Mouse (Mus musculus) layer of hippocampus, adult 9-11 months (tissue): Measurements from ENCODE around the gene Drap1.
A peak's percentile ranks its signal among the peaks of the same experiment; 100 is the strongest.

Source experiments
- DNase-seq: peaks from one replicate; pipeline ENCODE4 v3.0.0; 2022

The Drap1 gene

GRCm38 (mm10) chr19:5424782-5425741, at the start of gene Drap1, which contains the start of gene AI837181:
Drap1 (minus strand) TSS chr19:5424979.
AI837181 (plus strand) TSS chr19:5425144.
- DNase-seq, result peak; percentile 95

DNA sequence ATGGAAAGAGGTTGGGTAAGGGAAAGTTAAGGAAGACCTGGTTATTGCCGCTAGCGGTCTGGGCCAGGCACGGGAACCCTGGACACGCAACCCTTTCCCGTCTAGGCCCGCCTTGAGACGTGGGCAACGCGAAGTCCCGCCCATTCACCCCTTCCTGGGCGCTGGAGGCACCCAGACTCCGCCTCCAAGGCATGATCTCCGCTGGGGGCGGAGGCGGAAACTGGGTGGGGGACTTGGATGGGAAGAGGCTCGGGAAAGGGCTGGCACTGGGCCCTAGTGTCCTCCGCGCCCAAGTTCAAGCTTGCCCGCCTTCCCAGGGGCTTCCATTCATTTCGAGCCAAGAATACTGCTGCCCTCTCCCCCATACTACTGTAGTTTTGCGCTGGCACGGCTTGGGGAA, 48.9 kb upstream of the Drap1 start, which contains the start of gene Efemp2:
TSS of gene Efemp2 (plus strand) at position 235 of the 400 bp plus-strand sequence.
- DNase-seq, result peak; percentile 76

DNA sequence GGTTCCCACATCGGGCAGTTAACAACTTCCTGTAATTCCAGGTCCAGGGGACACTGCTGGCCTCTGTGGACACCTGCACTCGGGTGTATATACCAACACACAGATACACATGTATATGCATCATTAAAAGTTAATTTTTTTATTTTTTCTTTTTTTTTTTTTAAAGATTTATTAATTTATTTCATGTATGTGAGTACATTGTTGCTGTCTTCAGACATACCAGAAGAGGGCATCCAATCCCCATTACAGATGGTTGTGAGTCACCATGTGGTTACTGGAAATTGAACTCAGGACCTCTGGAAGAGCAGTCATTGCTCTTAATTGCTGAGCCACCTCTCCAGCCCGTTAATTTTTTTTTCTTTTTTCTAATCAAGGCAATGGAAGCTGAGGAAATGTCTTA, 48.1 kb upstream of the Drap1 start:
- DNase-seq, result no peak

GRCm38 (mm10) chr19:5471846-5472245, 47.1 kb upstream of the Drap1 start:
- DNase-seq, result no peak

DNA sequence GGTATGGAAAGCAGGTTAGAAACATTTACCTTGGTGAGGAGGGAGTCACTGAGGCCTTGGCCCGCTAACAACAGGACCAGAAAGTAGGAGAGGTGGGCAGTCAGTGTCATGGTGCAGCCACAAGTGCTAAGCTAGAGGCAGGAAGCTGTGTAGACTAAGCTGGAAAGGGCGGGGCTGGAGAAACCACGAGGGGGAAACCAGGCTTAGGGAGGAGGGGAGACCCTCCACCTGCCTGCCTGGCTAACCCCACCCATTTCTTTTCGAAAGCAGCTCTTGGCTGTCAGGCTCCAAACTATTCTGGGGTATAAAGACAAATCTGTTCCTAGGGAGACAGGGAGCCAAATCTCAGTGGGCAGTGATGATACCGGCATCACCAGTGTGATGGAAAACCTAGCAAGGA, 43.6 kb upstream of the Drap1 start, which contains the start of gene Ctsw:
TSS of gene Ctsw (minus strand) at position 134 of the 400 bp plus-strand sequence.
- DNase-seq, result no peak

GRCm38 (mm10) chr19:5466916-5467500, 42.2 kb upstream of the Drap1 start:
- no peak for DNase-seq

- DNase-seq, result no peak
These were observed 40.3 kb upstream of the Drap1 start for GRCm38 (mm10) chr19:5465037-5465436.

DNA sequence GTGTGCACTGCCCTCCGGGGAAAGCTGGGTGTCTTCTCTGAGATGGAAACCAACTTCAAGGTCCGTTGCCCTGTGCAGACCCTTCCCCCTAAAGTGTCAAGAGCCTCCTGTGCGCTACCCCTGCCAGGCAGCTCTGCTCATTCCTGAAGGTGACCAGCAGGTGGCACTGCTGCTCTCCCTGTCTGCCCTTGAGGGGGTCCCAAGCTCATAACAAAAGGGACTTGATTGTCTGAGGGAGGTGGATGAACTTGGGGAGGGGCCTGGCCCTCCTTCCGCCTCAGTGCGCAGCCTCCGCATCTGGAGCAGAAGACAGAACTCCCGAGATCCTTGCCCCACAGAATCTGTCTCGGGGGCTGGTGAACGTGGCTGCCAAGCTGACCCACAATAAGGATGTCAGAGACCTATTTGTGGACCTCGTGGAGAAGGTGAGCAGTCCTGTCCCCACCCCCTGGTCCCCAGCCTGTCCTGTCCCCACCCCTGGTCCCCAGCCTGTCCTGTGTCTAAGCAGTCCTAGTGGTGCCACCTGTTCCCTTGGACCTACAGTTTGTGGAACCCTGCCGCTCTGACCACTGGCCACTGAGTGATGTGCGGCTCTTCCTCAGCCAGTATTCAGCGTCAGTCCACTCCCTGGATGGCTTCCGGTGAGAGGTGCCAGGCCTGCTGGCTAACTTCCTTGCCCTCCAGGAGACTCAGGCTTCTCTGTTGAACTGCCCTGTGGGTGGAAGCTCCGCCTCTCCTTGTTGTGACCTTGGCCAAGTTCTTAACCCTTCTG, 39.2 kb upstream of the Drap1 start:
- no peak for DNase-seq

DNA sequence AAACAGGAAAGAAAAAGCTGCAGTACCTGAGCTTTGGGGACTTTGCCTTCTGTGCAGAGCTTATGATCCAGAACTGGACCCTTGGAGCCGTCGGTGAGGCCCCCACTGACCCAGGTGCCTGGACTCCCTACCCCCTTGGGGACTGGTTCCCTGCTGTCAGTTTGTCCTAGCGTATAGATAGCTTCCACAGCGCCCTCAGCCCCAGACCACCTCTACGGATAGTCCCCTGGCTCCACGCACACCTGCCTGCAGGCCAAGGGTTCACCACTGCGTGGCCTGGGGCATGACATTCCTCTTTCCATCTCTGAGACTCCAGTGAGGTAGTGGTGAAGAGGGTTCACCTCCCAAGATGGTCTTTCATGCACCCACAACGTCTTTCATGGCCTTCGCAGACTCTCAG, 38.4 kb upstream of the Drap1 start:
- DNase-seq, result no peak

- no peak for DNase-seq
These were observed 36.6 kb upstream of the Drap1 start for GRCm38 (mm10) chr19:5461411-5461810.

- peak; percentile 82 for DNase-seq
These were observed 35.7 kb upstream of the Drap1 start, which contains the start of gene Fibp for GRCm38 (mm10) chr19:5460465-5460911. Fibp (plus strand) TSS chr19:5460615.

- DNase-seq, result no peak
These were observed 35.1 kb upstream of the Drap1 start for GRCm38 (mm10) chr19:5459896-5460295.

DNA sequence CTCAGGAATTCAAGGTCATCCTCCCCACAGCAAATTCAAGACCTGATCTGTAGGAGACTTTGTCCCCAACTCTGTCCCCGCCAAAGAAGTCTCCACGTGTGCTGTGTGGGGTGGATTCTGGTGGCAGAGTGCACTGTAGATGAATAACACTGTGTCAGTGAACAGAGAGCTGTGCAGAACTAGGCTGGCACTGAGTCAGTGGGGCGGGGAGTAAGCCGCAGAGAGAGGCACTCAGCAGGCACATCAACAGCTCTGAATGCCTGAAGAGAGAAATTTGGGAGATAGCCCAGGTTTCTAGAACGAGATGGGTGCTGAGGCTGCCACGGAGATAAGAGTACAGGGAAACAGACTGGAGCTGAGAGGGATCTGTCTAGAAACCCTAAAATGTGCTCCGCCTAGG, 34.2 kb upstream of the Drap1 start:
- peak; percentile 81 for DNase-seq

DNA sequence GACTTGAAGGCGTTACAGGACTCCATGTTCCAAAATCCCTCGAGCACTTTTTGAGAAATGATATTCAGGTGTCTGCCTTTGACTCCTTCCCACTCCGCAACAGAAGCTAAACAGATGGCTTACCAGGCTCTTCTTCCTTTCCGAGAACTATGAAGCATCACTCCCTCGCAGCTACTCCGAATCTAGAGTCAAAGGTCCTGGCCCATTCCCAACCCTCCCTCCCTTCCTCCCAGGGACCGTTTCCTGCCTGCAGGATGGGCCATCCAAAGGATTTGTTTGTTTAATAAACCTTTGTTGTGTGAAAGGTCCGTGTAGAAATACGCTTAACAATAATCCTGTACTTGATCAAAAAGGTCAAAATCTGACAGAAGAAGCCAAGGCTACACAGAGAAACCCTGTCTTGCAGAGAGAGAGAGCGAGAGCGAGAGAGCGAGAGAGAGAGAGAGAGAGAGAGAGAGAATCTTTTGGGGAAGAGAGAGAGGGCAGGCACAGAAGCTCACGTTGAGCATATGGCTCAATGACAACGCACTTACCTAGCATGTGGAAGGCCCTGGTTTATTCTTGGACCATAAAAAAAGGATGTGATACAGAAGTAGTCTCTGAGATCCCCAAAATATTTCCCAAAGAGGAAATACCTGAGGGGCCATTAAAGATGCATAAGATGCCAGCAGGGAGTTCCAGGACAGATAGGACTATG, 33.1 kb upstream of the Drap1 start, which contains the start of gene Ccdc85b:
TSS of gene Ccdc85b (minus strand) at position 149 of the 697 bp plus-strand sequence.
- DNase-seq, result no peak

- DNase-seq, result peak; percentile 97
These were observed 32.4 kb upstream of the Drap1 start for GRCm38 (mm10) chr19:5456922-5457745.

DNA sequence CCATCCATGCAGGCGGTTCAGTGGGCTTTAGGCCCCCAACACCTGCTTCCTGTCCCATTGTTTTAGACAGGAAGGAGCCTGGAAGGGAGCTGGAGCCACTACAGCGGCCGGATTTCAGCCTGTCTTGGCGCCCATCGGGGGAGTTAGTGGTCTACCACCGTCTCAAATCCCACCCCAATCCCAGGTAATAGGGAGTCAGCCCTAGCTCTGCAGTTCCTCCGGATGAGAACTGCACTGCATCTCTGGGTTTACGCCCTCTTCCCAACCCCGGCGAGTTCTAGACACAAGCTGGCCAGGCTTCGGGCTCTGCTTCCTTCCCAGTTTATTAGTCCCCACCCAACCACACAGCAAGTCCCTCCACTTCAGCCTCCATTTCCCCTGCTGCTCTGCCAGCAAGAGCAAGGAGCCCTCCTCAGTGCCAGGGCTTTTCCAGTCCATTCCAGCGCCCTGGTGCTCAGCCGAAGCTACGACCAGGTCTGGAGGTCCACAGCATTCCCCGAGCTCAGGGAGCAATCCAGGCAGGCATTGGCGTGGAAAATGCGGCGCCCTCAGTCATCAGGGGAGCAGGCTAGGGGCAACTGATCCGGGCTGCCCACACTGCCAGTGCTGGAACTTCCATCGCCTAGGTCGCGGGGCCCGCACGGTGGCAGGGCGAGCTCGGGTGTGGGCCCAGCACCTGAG, 31.6 kb upstream of the Drap1 start:
- DNase-seq, result no peak

DNA sequence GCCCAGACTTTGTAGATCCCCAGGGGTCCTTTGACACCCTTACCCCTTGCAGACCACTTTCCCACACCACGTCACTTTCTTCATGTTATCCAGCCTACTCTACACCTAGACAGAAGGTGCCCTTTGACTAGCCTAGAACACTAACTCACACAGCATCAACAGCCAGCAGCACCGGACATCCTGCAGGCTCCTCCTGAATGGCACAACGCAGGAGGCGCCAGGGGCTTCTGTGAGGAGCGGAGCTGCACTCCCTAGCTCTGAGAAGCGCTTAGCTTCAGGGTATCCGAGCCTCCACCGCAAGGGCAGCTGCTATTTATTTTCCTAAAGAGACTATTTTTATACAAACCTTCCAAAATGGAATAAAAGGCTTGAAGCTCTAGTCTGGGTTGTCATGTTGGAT, 30.8 kb upstream of the Drap1 start:
- no peak for DNase-seq

GRCm38 (mm10) chr19:5455037-5455436, 30.3 kb upstream of the Drap1 start:
- no peak for DNase-seq

DNA sequence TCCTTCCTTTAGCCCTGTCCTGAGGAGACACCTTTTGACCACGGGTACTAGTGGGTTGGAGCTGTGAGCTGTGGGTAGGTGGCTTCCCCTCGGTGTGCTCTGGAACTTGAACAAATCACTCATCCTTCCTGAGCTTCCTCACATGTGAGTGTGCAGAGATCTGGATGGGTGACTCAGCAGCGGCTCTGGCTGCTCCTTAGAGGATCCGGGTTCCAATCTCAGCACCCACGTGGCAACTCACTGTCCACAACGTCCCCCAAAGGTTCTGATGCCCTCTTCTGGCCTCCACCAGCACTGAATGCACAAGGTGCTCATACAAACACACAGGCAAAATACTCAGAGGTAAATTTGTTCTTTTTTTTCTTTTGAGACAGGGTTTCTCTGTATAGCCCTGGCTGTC, 27.0 kb upstream of the Drap1 start:
- no peak for DNase-seq

- no peak for DNase-seq
These were observed 24.9 kb upstream of the Drap1 start for GRCm38 (mm10) chr19:5449673-5450072.
